Mouse (Mus musculus) testis, adult 2 months (tissue): ENCODE data around the gene Pnkd. TPM values are rescaled to one million over a fixed set of nuclear protein-coding genes. Genes with fewer than 3 reads are reported as not detected.
A peak's percentile ranks its signal among the peaks of the same experiment; 100 is the strongest.

Experiments
- H3K27ac ChIP-seq: fragments of 200-500 bp; 2 replicates; pipeline ENCODE4 v1.5.1; 2012; ENCODE audit warnings: low read depth, low read length; ENCODE audit not compliant: control insufficient read depth, insufficient read depth
- H3K27me3 ChIP-seq: fragments of 200-500 bp; 2 replicates; pipeline ENCODE4 v1.6.1; 2012; ENCODE audit warnings: mild to moderate bottlenecking, low read length, moderate library complexity; ENCODE audit not compliant: control insufficient read depth, insufficient read depth
- H3K36me3 ChIP-seq: fragments of 200-500 bp; 2 replicates; pipeline ENCODE4 v1.6.1; 2012; ENCODE audit warnings: mild to moderate bottlenecking, low read length; ENCODE audit not compliant: control insufficient read depth, insufficient read depth
- H3K4me1 ChIP-seq: fragments of 200-500 bp; 2 replicates; pipeline ENCODE4 v1.6.1; 2012; ENCODE audit warnings: low read length; ENCODE audit not compliant: control insufficient read depth, insufficient read depth
- H3K4me3 ChIP-seq: fragments of 200-500 bp; 2 replicates; pipeline ENCODE4 v1.5.1; 2012; ENCODE audit warnings: low read depth, mild to moderate bottlenecking, low read length, moderate library complexity, mixed read lengths; ENCODE audit not compliant: control insufficient read depth
- CTCF ChIP-seq: fragments of 200-500 bp; IDR thresholded peaks from 2 replicates; pipeline ENCODE4 v1.5.1; 2012; ENCODE audit warnings: low read depth, mild to moderate bottlenecking, inconsistent platforms, low read length, moderate library complexity; ENCODE audit not compliant: control insufficient read depth, insufficient read depth, insufficient replicate concordance
- POLR2A ChIP-seq: fragments of 200-500 bp; IDR thresholded peaks from 2 replicates; pipeline ENCODE4 v1.6.1; 2012; ENCODE audit warnings: low read depth, mild to moderate bottlenecking, inconsistent platforms, low read length, moderate library complexity; ENCODE audit not compliant: control insufficient read depth
- polyA plus RNA-seq: library from polyadenylated mRNA; depleted of rRNA; stranded (reverse); fragments of >200 nt; gene quantifications from 2 replicates; pipeline ENCODE4 v1.2.3, GENCODE M21; 2012

Gene Pnkd
- polyA plus RNA-seq, 1 experiment: 119 TPM

DNA sequence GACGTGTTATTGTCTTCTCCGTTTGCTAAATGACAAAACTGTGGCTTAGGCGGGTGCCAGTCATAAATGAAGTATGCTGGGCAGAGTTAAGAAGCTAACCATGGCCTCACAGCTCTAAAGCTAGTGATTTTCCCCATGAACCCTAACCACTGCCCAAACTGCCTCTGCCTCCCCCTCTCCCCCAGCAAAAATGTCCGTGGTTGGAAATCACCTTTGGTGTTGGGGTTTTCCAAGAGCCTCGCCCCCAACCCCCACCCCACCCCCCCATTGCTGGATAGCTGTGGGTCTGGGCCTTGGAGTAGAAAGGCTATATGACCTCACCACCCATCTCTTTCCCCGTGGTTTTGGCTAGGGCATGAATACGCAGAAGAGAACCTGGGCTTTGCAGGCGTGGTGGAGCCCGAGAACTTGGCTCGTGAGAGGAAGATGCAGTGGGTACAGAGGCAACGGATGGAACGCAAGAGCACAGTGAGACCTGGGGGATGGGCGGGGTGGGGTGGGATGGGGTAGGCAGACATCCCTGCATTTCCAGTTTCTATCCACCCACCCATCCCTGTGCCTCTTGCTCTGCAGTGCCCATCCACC lies 66.5 kb downstream of the Pnkd start:
- no peak overlapping the region for H3K27ac ChIP-seq
- H3K36me3 ChIP-seq: no peaks in the 10 kb centered on the region
- no peaks in the 10 kb centered on the region for H3K27me3 ChIP-seq
- H3K4me3 ChIP-seq: peak overlapping the region; percentile 70
- TF ChIP-seq POLR2A (no peak), CTCF (no peak)
- no peaks in the 10 kb centered on the region for H3K4me1 ChIP-seq

DNA sequence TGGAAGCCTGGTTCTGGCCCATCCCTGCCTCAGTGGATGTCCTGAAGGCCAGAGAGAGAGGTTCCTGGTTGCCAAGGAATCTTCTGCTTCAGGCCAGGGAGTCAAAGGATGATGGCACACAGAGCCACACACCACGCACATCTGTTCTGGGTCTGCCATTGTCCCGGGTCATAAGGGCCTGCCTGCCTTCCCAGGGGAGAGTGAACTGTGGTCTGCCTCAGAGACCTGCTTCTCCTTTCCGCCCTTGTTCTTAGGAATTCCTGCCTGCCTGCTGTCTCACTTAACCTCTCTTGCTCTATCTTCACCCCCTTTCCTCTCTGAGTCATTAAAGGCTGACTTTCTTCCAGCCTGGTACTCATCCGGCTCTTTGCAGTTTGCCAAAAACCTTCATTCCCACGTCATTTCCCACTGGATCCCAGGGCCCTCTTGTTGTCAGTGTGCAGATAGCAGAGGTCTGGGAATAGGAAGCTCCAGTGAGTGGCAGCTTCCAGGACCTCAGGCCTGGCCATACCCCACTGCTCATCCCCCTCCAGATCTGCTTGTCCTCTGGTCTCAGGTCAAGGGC lies 67.9 kb downstream of the Pnkd start:
- Histone ChIP-seq H3K27ac (no peak overlapping the region; the same call in 1 of the 2 replicates), H3K27me3 (no peaks in the 10 kb centered on the region), H3K4me1 (no peaks in the 10 kb centered on the region), H3K4me3 (peak overlapping the region; percentile 70), H3K36me3 (no peaks in the 10 kb centered on the region)
- TF ChIP-seq POLR2A (no peak), CTCF (no peak)

DNA sequence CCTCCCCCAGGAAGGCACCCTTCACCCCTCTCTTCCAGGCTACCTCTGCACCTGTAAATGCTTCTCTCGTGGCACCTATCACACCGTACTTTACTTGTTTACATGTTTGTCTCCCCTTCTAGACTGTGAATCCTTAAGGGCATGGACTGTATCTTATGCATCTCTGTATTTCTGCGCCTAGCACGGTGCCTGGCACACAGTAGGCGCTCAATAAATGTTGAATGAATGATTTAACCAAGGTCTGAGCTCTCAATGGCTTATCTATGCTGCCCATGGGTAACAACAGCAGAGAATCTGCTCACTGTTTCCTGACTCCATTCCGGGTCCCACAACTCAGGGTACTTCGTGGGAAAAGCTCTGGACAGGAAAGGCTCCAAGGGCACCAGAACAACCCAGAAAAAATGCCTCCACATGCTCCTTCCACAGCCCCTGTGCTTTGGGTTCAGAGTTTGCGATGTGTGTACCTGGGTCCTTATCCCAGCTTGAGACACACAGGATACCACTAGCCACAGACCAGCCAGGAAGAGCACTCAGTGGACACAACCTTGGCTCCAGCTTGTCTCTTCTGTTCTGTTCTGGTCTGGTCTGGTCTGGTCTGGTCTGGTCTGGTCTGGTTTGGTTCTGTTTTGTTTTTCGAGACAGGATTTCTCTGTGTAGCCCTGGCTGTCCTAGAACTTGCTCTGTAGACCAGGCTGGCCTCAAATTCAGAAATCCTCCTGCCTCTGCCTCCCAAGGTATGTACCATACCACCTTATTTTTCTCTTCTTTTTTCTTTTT lies 68.9 kb downstream of the Pnkd start:
- Histone ChIP-seq H3K27me3 (no peaks in the 10 kb centered on the region), H3K4me1 (no peaks in the 10 kb centered on the region)
- TF ChIP-seq CTCF (no peak), POLR2A (no peak)

DNA sequence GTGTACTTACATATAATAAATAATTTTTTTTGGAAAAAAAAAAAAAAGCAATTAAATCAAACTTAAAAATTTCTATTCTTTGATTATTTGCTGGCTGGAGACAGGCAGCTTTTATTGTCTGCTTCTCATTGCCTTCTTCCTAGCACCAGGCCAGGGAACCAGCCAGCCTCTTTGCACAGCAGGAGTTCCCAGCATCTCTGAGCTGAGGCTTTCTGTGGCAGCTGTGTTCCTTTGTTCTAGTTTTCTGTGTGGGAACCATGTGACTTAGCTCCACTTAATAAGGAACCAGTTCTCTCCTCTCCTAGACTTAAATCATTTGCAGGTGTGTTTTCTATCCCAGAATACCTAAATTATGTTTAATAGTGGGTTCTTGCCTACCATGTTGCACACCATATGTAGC lies 72.8 kb downstream of the Pnkd start:
- Histone ChIP-seq H3K4me3 (no peak overlapping the region), H3K36me3 (no peaks in the 10 kb centered on the region), H3K27me3 (no peaks in the 10 kb centered on the region), H3K4me1 (no peaks in the 10 kb centered on the region; the same call in 1 of the 2 replicates), H3K27ac (no peak overlapping the region)
- no peak for TF ChIP-seq CTCF

More for the DNA sequence above, 68.9 kb downstream of the Pnkd start:
- H3K4me3 ChIP-seq: no peak overlapping the region
- H3K36me3 ChIP-seq: no peaks in the 10 kb centered on the region
- no peak overlapping the region for H3K27ac ChIP-seq

DNA sequence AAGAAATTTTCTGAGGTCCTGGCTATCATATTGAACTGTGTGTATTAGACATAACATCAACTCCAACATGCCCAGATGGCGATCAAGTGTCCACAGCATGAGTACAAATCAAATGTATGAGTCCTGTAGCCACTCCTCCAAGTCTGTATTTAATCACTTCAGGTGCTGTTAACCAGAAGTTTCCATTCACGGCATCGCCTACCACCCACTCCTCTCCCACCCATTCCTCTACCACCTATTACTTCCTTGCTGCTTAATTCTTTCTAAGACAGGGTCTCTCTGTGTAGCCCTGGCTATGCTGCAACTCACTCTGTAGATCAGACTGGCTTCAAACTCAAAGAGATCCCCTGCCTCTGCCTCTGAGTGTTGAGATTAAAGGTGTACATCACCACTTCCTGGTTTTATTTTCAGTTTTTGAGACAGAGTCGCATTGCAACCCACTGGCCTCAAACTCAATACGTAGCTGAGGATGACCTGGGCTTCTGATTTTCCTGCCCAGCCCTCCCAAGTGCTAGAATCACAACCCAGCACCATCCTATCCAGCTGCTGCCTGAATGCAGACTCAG lies 75.3 kb downstream of the Pnkd start:
- H3K27ac ChIP-seq: no peak overlapping the region
- no peak for TF ChIP-seq POLR2A
- no peak for TF ChIP-seq CTCF
- H3K4me1 ChIP-seq: peaks cover 2% of the 10 kb centered on the region

DNA sequence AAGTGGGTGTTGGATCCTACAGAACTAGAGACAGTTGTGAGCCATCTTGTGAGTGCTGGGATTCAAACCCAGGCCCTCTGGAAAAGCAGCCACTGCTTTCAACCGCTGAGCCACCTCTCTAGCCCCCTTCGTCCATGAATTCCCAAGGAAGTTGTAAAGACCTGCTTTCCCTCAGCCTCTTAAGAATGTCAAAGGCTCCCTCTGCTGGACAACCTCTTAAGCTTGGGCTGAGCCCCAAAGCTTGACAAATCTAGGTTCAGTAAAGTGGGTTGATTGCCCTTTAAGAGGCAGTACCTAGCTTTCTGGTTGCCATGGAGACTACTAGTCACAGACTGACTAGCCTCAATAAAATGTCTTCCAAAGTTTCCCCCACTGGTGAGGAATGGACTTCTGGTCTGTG lies 77.1 kb downstream of the Pnkd start, which contains the start of gene Catip:
Gene Catip, plus strand, starts transcription at position 297 of the 400 bp plus-strand sequence.
- Histone ChIP-seq H3K4me1 (peaks cover 2% of the 10 kb centered on the region), H3K4me3 (peak within 1 kb of the TSS; percentile 64), H3K27ac (no peak within 1 kb of the TSS), H3K36me3 (no peaks in the 10 kb centered on the region), H3K27me3 (no peaks in the 10 kb centered on the region)
- TF ChIP-seq CTCF (no peak), POLR2A (no peak)

More for the DNA sequence above, 75.3 kb downstream of the Pnkd start:
- Histone ChIP-seq H3K4me3 (no peak overlapping the region), H3K36me3 (no peaks in the 10 kb centered on the region), H3K27me3 (no peaks in the 10 kb centered on the region)
